Mouse (Mus musculus): ENCODE data around the gene Nbea. TPM values are rescaled to one million over a fixed set of nuclear protein-coding genes. Genes with fewer than 3 reads are reported as not detected.

Gene Nbea
- total RNA-seq, 4 experiments from 2014 or later = 25.1 to 41.4 (median 31.0) TPM

GRCm38 (mm10) chr3:55828481-55829256 lies 354.8 kb downstream of the Nbea start:
- no peak for DNase-seq

- DNase-seq = no peak
These were observed 358.6 kb downstream of the Nbea start for GRCm38 (mm10) chr3:55824864-55825263.

GRCm38 (mm10) chr3:55819598-55819997 lies 363.9 kb downstream of the Nbea start:
- no peak for DNase-seq

GRCm38 (mm10) chr3:55818082-55818481 lies 365.4 kb downstream of the Nbea start:
- no peak for DNase-seq

- DNase-seq = no peak
These were observed 366.7 kb downstream of the Nbea start for GRCm38 (mm10) chr3:55816638-55817375.

GRCm38 (mm10) chr3:55816096-55816495 lies 367.4 kb downstream of the Nbea start:
- no peak for DNase-seq

- no peak for DNase-seq
These were observed 368.4 kb downstream of the Nbea start for GRCm38 (mm10) chr3:55814993-55815625.

- DNase-seq = no peak
These were observed 388.7 kb downstream of the Nbea start for GRCm38 (mm10) chr3:55794768-55795167.

- DNase-seq = peak; percentile 91
These were observed 389.5 kb downstream of the Nbea start for GRCm38 (mm10) chr3:55793842-55794575.

- no peak for DNase-seq
These were observed 391.2 kb downstream of the Nbea start for GRCm38 (mm10) chr3:55792251-55792650.

GRCm38 (mm10) chr3:55790609-55791008 lies 392.9 kb downstream of the Nbea start:
- no peak for DNase-seq

- DNase-seq = no peak
These were observed 393.6 kb downstream of the Nbea start for GRCm38 (mm10) chr3:55789856-55790255.

- DNase-seq = no peak
These were observed 394.8 kb downstream of the Nbea start for GRCm38 (mm10) chr3:55788621-55789201.

- no peak for DNase-seq
These were observed 395.3 kb downstream of the Nbea start for GRCm38 (mm10) chr3:55788214-55788586.

- peak; percentile 29 for DNase-seq
These were observed 395.9 kb downstream of the Nbea start for GRCm38 (mm10) chr3:55787487-55788213.

GRCm38 (mm10) chr3:55786835-55787486 lies 396.5 kb downstream of the Nbea start:
- DNase-seq = no peak

- DNase-seq = no peak
These were observed 397.3 kb downstream of the Nbea start for GRCm38 (mm10) chr3:55785981-55786725.

- DNase-seq = no peak
These were observed 398.1 kb downstream of the Nbea start for GRCm38 (mm10) chr3:55785266-55785980.

- DNase-seq = no peak
These were observed 399.4 kb downstream of the Nbea start for GRCm38 (mm10) chr3:55784101-55784500.

Data from adrenal gland, adult 8-10 months (tissue).